Mouse (Mus musculus) midbrain, embryonic 15.5 days (tissue): Measurements from ENCODE around the gene Slamf9. TPM values are rescaled to one million over a fixed set of nuclear protein-coding genes. Genes with fewer than 3 reads are reported as not detected.

Source experiments
- ATAC-seq: fragments of 200-750 bp; cut with Nextera tagmentation; replicated peaks from 2 replicates; pipeline ENCODE4 v1.8.0; 2017; ENCODE audit warnings: moderate TSS enrichment
- H3K27ac ChIP-seq: fragments of 300-500 bp; sonication (generic); 2 replicates; pipeline ENCODE4 v1.5.1; 2015; ENCODE audit warnings: mild to moderate bottlenecking, inconsistent platforms
- H3K27me3 ChIP-seq: fragments of 300-500 bp; sonication (generic); replicated peaks from 2 replicates; pipeline ENCODE4 v1.6.1; 2015; ENCODE audit warnings: inconsistent platforms
- H3K36me3 ChIP-seq: fragments of 300-500 bp; sonication (generic); replicated peaks from 2 replicates; pipeline ENCODE4 v1.6.1; 2015; ENCODE audit warnings: inconsistent platforms
- H3K4me1 ChIP-seq: fragments of 300-500 bp; sonication (generic); 2 replicates; pipeline ENCODE4 v1.6.1; 2015; ENCODE audit warnings: inconsistent platforms
- H3K4me2 ChIP-seq: fragments of 300-500 bp; sonication (generic); 2 replicates; pipeline ENCODE4 v1.6.1; 2015; ENCODE audit warnings: inconsistent platforms, mild to moderate bottlenecking, moderate library complexity
- H3K4me3 ChIP-seq: fragments of 300-500 bp; sonication (generic); 2 replicates; pipeline ENCODE4 v1.5.1; 2015; ENCODE audit warnings: mild to moderate bottlenecking, inconsistent platforms
- H3K9ac ChIP-seq: fragments of 300-500 bp; sonication (generic); 2 replicates; pipeline ENCODE4 v1.6.1; 2015; ENCODE audit warnings: mild to moderate bottlenecking, inconsistent platforms
- H3K9me3 ChIP-seq: fragments of 300-500 bp; sonication (generic); 2 replicates; pipeline ENCODE4 v1.6.1; 2016; ENCODE audit warnings: inconsistent platforms
- WGBS: fragments of 180-500 bp; shearing (Covaris S2); methylation state at CpG from one replicate; pipeline ENCODE4 v1.1.7; 2015; ENCODE audit warnings: mixed read lengths; 5-methylcytosine and 5-hydroxymethylcytosine counted together
- polyA plus RNA-seq: library from polyadenylated mRNA; unstranded; fragments of >200 nt; fragmentation: Nextera tagmentation; extraction: Ambion mirVana; gene quantifications from 2 replicates; pipeline ENCODE4 v1.2.1, GENCODE M21; 2015

Gene Slamf9
- polyA plus RNA-seq, 1 experiment from 2014 or later, result 0.13 TPM

DNA sequence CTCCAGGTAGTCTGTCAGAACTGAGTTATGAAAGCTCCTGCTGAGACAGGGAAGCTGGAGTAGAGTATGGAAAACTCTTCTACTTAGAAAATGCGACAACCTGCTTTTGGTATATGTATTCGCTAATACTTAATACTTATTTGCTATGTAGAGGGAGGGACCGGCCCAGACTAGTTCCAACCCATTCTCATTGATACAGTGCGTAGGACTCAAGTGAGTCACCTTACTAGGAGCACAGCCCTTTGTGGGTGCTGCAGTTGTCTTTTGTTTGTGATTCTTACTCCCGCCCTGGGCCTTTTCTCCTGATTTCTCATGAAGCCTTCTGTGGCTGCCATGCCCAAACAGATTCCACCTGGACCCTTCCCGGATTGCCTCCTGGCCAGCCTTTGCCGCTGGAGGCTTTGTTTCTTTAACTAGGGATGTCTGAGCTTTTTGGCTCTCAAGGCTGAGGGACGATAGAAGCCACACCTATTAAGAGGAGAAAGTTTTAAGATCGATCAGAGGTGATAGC is 33.2 kb upstream of the Slamf9 start:
- WGBS, result 91% methylated on average over 9 of the region's 9 CpGs
- no peak overlapping the region for H3K27ac ChIP-seq
- ATAC-seq, result no peak
- no peaks in the 10 kb centered on the region for H3K4me1 ChIP-seq
- no peak overlapping the region for H3K9ac ChIP-seq
- H3K4me3 ChIP-seq, result no peak overlapping the region
- H3K4me2 ChIP-seq, result no peak overlapping the region
- no peaks in the 10 kb centered on the region for H3K9me3 ChIP-seq
- H3K36me3 ChIP-seq, result no peaks in the 10 kb centered on the region
- no peaks in the 10 kb centered on the region for H3K27me3 ChIP-seq

- Histone ChIP-seq H3K9ac (no peak overlapping the region), H3K9me3 (no peaks in the 10 kb centered on the region), H3K4me1 (no peaks in the 10 kb centered on the region), H3K4me2 (no peak overlapping the region), H3K27me3 (no peaks in the 10 kb centered on the region), H3K27ac (no peak overlapping the region), H3K4me3 (no peak overlapping the region), H3K36me3 (no peaks in the 10 kb centered on the region)
- 22% methylated on average over 2 of the region's 2 CpGs for WGBS
- ATAC-seq, result no peak
Measured at GRCm38 (mm10) chr1:172450226-172450625, 24.9 kb upstream of the Slamf9 start.

DNA sequence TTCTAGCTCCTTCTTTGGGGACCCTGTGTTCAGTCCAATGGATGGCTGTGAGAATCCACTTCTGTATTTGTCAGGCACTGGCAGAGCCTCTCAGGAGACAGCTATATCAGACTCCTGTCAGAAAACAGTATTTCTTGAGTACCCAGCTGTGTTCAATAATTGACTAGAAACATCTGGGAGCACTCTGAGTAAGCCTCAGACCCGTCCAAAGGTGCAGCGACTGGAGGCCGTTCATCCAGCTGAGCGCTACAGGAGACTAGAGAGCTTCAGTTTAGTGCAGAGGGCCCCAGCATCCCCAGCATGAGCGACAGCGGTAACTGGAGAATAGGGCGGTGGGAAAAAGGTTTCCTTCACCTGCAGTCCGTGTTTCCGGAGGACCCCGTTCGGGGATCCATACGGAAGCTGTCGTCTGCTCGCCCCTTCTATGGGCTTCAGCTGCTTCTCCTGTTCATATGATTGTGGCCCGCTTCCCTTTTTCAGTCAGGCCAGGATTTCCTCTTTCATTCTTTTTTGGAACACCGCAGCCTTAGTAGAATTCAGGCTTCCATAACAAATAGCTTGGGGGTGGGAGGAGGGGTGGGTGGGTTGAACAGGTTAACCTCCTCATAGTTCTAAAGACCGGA is 24.2 kb upstream of the Slamf9 start:
- Histone ChIP-seq H3K4me2 (no peak overlapping the region), H3K4me3 (no peak overlapping the region), H3K4me1 (no peaks in the 10 kb centered on the region), H3K36me3 (no peaks in the 10 kb centered on the region), H3K9me3 (no peaks in the 10 kb centered on the region), H3K9ac (no peak overlapping the region), H3K27me3 (no peaks in the 10 kb centered on the region), H3K27ac (no peak overlapping the region)
- WGBS, result 32% methylated on average over 17 of the region's 17 CpGs
- ATAC-seq, result no peak

- no peak overlapping the region for H3K9ac ChIP-seq
- 76% methylated on average over 2 of the region's 2 CpGs for WGBS
- H3K9me3 ChIP-seq, result no peaks in the 10 kb centered on the region
- no peak overlapping the region for H3K4me2 ChIP-seq
- no peak overlapping the region for H3K4me3 ChIP-seq
- ATAC-seq, result no peak
- no peaks in the 10 kb centered on the region for H3K4me1 ChIP-seq
- no peak overlapping the region for H3K27ac ChIP-seq
- no peaks in the 10 kb centered on the region for H3K27me3 ChIP-seq
- H3K36me3 ChIP-seq, result no peaks in the 10 kb centered on the region
Measured at GRCm38 (mm10) chr1:172452911-172453310, 22.2 kb upstream of the Slamf9 start.

GRCm38 (mm10) chr1:172453810-172454209 is 21.3 kb upstream of the Slamf9 start:
- Histone ChIP-seq H3K4me1 (no peaks in the 10 kb centered on the region), H3K9ac (no peak overlapping the region), H3K4me3 (no peak overlapping the region), H3K4me2 (no peak overlapping the region), H3K27ac (no peak overlapping the region), H3K27me3 (no peaks in the 10 kb centered on the region), H3K36me3 (no peaks in the 10 kb centered on the region), H3K9me3 (no peaks in the 10 kb centered on the region)
- 97% methylated on average over 2 of the region's 2 CpGs for WGBS
- ATAC-seq, result no peak

DNA sequence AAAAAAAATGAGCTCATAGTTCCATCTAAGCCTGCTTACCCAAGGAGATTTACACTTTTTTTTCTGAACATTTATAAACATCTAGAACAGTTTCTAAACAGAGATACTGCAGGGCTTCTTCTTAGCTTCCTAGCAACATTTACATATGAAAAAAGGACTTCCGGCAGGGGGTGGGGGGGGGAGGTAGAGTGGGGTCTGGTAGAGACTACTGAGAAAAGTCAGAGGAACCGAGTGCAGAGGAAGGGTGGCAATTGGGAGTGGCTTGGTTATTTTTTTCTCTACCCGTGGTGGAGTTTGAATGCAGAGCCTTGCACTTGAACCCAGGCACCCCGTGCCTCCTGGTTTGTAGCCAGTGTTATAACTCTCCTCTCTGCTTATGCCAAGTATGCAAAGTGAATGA is 19.7 kb upstream of the Slamf9 start:
- 9% methylated on average over 4 of the region's 4 CpGs for WGBS
- Histone ChIP-seq H3K4me1 (no peaks in the 10 kb centered on the region), H3K9me3 (no peaks in the 10 kb centered on the region), H3K27me3 (no peaks in the 10 kb centered on the region), H3K36me3 (no peaks in the 10 kb centered on the region), H3K9ac (no peak overlapping the region), H3K4me3 (no peak overlapping the region), H3K27ac (no peak overlapping the region), H3K4me2 (no peak overlapping the region)
- no peak for ATAC-seq

- Histone ChIP-seq H3K36me3 (no peaks in the 10 kb centered on the region), H3K4me3 (no peak overlapping the region), H3K9me3 (no peaks in the 10 kb centered on the region), H3K4me1 (no peaks in the 10 kb centered on the region), H3K9ac (no peak overlapping the region), H3K4me2 (no peak overlapping the region), H3K27ac (no peak overlapping the region), H3K27me3 (no peaks in the 10 kb centered on the region)
- 75% methylated on average over 7 of the region's 7 CpGs for WGBS
- ATAC-seq, result no peak
Measured at GRCm38 (mm10) chr1:172456001-172456677, 19.0 kb upstream of the Slamf9 start.

GRCm38 (mm10) chr1:172457196-172457595 is 18.0 kb upstream of the Slamf9 start:
- no peak for ATAC-seq

GRCm38 (mm10) chr1:172458041-172458440 is 17.1 kb upstream of the Slamf9 start:
- ATAC-seq, result no peak

More at GRCm38 (mm10) chr1:172457196-172457595, 18.0 kb upstream of the Slamf9 start:
- no peaks in the 10 kb centered on the region for H3K36me3 ChIP-seq
- no peak overlapping the region for H3K4me2 ChIP-seq
- 94% methylated on average over 3 of the region's 3 CpGs for WGBS
- no peak overlapping the region for H3K27ac ChIP-seq
- no peak overlapping the region for H3K9ac ChIP-seq
- no peaks in the 10 kb centered on the region for H3K9me3 ChIP-seq
- no peak overlapping the region for H3K4me3 ChIP-seq
- no peaks in the 10 kb centered on the region for H3K4me1 ChIP-seq
- no peaks in the 10 kb centered on the region for H3K27me3 ChIP-seq

GRCm38 (mm10) chr1:172461602-172462001 is 13.6 kb upstream of the Slamf9 start:
- no peaks in the 10 kb centered on the region for H3K9me3 ChIP-seq
- H3K36me3 ChIP-seq, result no peaks in the 10 kb centered on the region
- no peaks in the 10 kb centered on the region for H3K4me1 ChIP-seq
- H3K27me3 ChIP-seq, result no peaks in the 10 kb centered on the region
- no peak overlapping the region for H3K4me3 ChIP-seq
- no peak overlapping the region for H3K9ac ChIP-seq
- WGBS, result 75% methylated on average over 2 of the region's 2 CpGs
- H3K4me2 ChIP-seq, result no peak overlapping the region
- no peak overlapping the region for H3K27ac ChIP-seq
- ATAC-seq, result no peak

More at GRCm38 (mm10) chr1:172458041-172458440, 17.1 kb upstream of the Slamf9 start:
- no peaks in the 10 kb centered on the region for H3K9me3 ChIP-seq
- 87% methylated on average over 3 of the region's 3 CpGs for WGBS
- H3K4me2 ChIP-seq, result no peak overlapping the region
- no peak overlapping the region for H3K27ac ChIP-seq
- H3K36me3 ChIP-seq, result no peaks in the 10 kb centered on the region
- H3K9ac ChIP-seq, result no peak overlapping the region
- H3K27me3 ChIP-seq, result no peaks in the 10 kb centered on the region
- H3K4me3 ChIP-seq, result no peak overlapping the region
- H3K4me1 ChIP-seq, result no peaks in the 10 kb centered on the region

GRCm38 (mm10) chr1:172462534-172462933 is 12.6 kb upstream of the Slamf9 start:
- WGBS, result 90% methylated on average over 3 of the region's 3 CpGs

DNA sequence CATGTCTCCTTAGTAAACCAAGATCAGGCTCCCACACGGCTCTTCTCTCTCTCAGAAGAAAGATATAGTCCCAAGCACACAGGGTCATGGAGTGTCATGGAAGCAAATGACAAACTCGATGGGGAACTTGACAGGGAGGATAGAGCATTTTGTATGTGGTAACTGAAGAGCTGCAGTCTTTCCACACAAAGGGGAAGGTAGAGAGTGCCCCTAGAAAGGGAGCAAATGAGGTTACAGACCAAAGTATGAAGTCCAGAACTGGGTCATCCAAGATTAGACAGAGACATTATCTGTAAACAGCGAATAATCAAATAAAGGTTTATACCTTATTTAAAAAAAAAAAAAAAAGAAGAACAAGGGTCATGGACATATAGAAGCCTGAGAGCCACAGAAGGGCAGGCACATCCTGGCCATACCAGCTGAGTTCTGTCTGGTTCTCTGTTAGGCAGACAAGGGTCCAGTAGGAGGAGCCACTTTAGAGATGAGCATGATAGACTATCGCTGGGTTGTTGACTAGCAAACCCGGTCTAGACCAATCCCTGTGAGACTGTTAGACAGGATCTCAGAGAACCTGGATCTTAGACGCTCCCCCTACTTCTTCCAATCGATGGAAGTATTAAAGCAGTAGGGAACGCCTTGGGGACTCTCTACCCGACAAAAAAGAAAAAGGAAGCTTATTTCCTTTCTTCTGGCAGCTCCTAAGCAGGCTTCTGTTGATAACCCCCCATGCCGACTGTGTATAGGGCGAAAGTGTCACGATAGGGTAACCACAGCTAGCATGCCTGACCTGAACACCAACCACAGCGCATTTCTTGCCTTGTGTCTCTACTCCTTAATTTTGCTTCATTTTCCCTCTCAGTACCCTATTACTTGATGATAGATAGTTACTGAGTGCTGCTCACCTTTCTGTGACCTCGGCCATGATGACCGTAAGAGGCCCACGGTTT is 11.5 kb upstream of the Slamf9 start:
- no peak overlapping the region for H3K27ac ChIP-seq
- H3K9me3 ChIP-seq, result no peaks in the 10 kb centered on the region
- ATAC-seq, result no peak
- H3K27me3 ChIP-seq, result no peaks in the 10 kb centered on the region
- no peaks in the 10 kb centered on the region for H3K36me3 ChIP-seq
- H3K4me1 ChIP-seq, result no peaks in the 10 kb centered on the region
- no peak overlapping the region for H3K4me3 ChIP-seq
- no peak overlapping the region for H3K4me2 ChIP-seq
- 88% methylated on average over 16 of the region's 16 CpGs for WGBS
- H3K9ac ChIP-seq, result no peak overlapping the region

More at GRCm38 (mm10) chr1:172462534-172462933, 12.6 kb upstream of the Slamf9 start:
- H3K9me3 ChIP-seq, result no peaks in the 10 kb centered on the region
- no peaks in the 10 kb centered on the region for H3K36me3 ChIP-seq
- no peaks in the 10 kb centered on the region for H3K27me3 ChIP-seq
- ATAC-seq, result no peak
- no peak overlapping the region for H3K4me2 ChIP-seq
- H3K27ac ChIP-seq, result no peak overlapping the region
- no peak overlapping the region for H3K4me3 ChIP-seq
- H3K4me1 ChIP-seq, result no peaks in the 10 kb centered on the region
- H3K9ac ChIP-seq, result no peak overlapping the region
